Mouse (Mus musculus) G1E (cell line): ENCODE measurements around the gene Cdk13. TPM values are rescaled to one million over a fixed set of nuclear protein-coding genes. Genes with fewer than 3 reads are reported as not detected.

Source experiments
- ATAC-seq: 2 replicates; pipeline ENCODE4 v1.8.0; 2016; ENCODE audit warnings: mild to moderate bottlenecking; ENCODE audit not compliant: insufficient number of reproducible peaks, poor library complexity, low FRiP score, severe bottlenecking; ENCODE audit errors: extremely low read depth
- DNase-seq: peaks from one replicate; pipeline ENCODE4 v3.0.0; 2012; ENCODE audit warnings: low spot score
- H3K27me3 ChIP-seq: 2 replicates; pipeline ENCODE4 v1.6.1; 2012; ENCODE audit warnings: mild to moderate bottlenecking, low read length, inconsistent platforms; ENCODE audit not compliant: insufficient read depth
- H3K36me3 ChIP-seq: replicated peaks from 2 replicates; pipeline ENCODE3; 2012; ENCODE audit warnings: mild to moderate bottlenecking, inconsistent platforms
- H3K4me1 ChIP-seq: 2 replicates; pipeline ENCODE4 v1.6.1; 2012; ENCODE audit warnings: low read depth, low read length, inconsistent platforms, mixed read lengths; ENCODE audit not compliant: insufficient read depth
- H3K4me3 ChIP-seq: 2 replicates; pipeline ENCODE4 v1.5.1; 2012; ENCODE audit warnings: low read depth, mild to moderate bottlenecking, inconsistent platforms, low read length, moderate library complexity, mixed read lengths
- H3K9me3 ChIP-seq: replicated peaks from 2 replicates; pipeline ENCODE4 v1.6.1; 2012; ENCODE audit warnings: inconsistent platforms
- CTCF ChIP-seq: IDR thresholded peaks from 2 replicates; pipeline ENCODE4 v1.5.1; 2012; ENCODE audit warnings: low read depth, low read length, inconsistent platforms, mixed read lengths
- GATA1 ChIP-seq: IDR thresholded peaks from 2 replicates; pipeline ENCODE4 v1.6.1; 2012; ENCODE audit warnings: borderline replicate concordance, low read length, inconsistent platforms, mixed read lengths
- GATA2 ChIP-seq: IDR thresholded peaks from 2 replicates; pipeline ENCODE4 v1.6.1; 2012; ENCODE audit warnings: low read depth, low read length, inconsistent platforms, borderline replicate concordance
- POLR2AphosphoS5 ChIP-seq: IDR thresholded peaks from 2 replicates; pipeline ENCODE4 v1.6.1; 2012; ENCODE audit warnings: low read depth, low read length, inconsistent platforms; ENCODE audit not compliant: insufficient replicate concordance
- TAL1 ChIP-seq: conservative IDR thresholded peaks from 2 replicates; pipeline ENCODE4 v1.6.1; 2012; ENCODE audit warnings: low read depth, low read length, inconsistent platforms, mixed read lengths
- polyA plus RNA-seq: library from polyadenylated mRNA; stranded (reverse); fragments of >175 nt; gene quantifications from 2 replicates; pipeline ENCODE4 v1.2.3, GENCODE M21; 2012
- total RNA-seq, 2 experiments: library from RNA; stranded (forward) in 1 of 2; stranded (reverse) in 1 of 2; fragments of 200-1000 nt in 1 of 2; fragments of >200 nt in 1 of 2; fragmentation: Nextera tagmentation in 1 of 2; gene quantifications; 2 replicates each; pipeline ENCODE4 v1.2.3; 2014 to 2017

Cdk13 gene
- total and polyA plus RNA-seq, 3 experiments, result 70.3 to 227 (median 166) TPM

GRCm38 (mm10) chr13:17773112-17773511, 31.8 kb downstream of the Cdk13 start:
- Histone ChIP-seq H3K4me3 (no peak overlapping the region), H3K4me1 (peaks cover 23% of the 10 kb centered on the region), H3K36me3 (peaks cover 17% of the 10 kb centered on the region), H3K27me3 (no peaks in the 10 kb centered on the region), H3K9me3 (no peaks in the 10 kb centered on the region)
- no peak for DNase-seq
- no peak for ATAC-seq
- TF ChIP-seq CTCF (no peak), TAL1 (no peak), GATA1 (no peak), GATA2 (no peak), POLR2AphosphoS5 (no peak)

GRCm38 (mm10) chr13:17772574-17772973, 32.3 kb downstream of the Cdk13 start:
- DNase-seq (no peak), ATAC-seq (no peak)
- Histone ChIP-seq H3K9me3 (no peaks in the 10 kb centered on the region), H3K36me3 (peaks cover 17% of the 10 kb centered on the region), H3K4me1 (peaks cover 23% of the 10 kb centered on the region), H3K27me3 (no peaks in the 10 kb centered on the region), H3K4me3 (no peak overlapping the region)
- TF ChIP-seq CTCF, result no peak
- no peak for TF ChIP-seq TAL1
- no peak for TF ChIP-seq GATA1
- no peak for TF ChIP-seq POLR2AphosphoS5
- no peak for TF ChIP-seq GATA2

- no peaks in the 10 kb centered on the region for H3K27me3 ChIP-seq
- TF ChIP-seq CTCF (no peak), POLR2AphosphoS5 (no peak), GATA2 (no peak), GATA1 (no peak), TAL1 (no peak)
- peaks cover 17% of the 10 kb centered on the region for H3K4me1 ChIP-seq
- no peak for DNase-seq
- no peaks in the 10 kb centered on the region for H3K9me3 ChIP-seq
- H3K4me3 ChIP-seq, result no peak overlapping the region
- peaks cover 32% of the 10 kb centered on the region for H3K36me3 ChIP-seq
- ATAC-seq, result no peak
Observed at GRCm38 (mm10) chr13:17762405-17762804, 42.5 kb downstream of the Cdk13 start.

- Histone ChIP-seq H3K9me3 (no peaks in the 10 kb centered on the region), H3K4me1 (peaks cover 10% of the 10 kb centered on the region), H3K36me3 (peaks cover 28% of the 10 kb centered on the region), H3K4me3 (no peak overlapping the region), H3K27me3 (no peaks in the 10 kb centered on the region)
- DNase-seq (no peak), ATAC-seq (no peak)
- TF ChIP-seq POLR2AphosphoS5 (no peak), GATA2 (no peak), TAL1 (no peak), GATA1 (no peak)
Observed at GRCm38 (mm10) chr13:17754997-17755396, 49.9 kb downstream of the Cdk13 start.

- no peak for ATAC-seq
- DNase-seq, result no peak
Observed at GRCm38 (mm10) chr13:17728798-17729197, 76.1 kb downstream of the Cdk13 start.

GRCm38 (mm10) chr13:17727922-17728321, 77.0 kb downstream of the Cdk13 start:
- TF ChIP-seq POLR2AphosphoS5 (no peak), GATA2 (no peak), TAL1 (no peak), CTCF (no peak), GATA1 (no peak)
- Histone ChIP-seq H3K27me3 (no peaks in the 10 kb centered on the region), H3K36me3 (peaks cover 40% of the 10 kb centered on the region), H3K4me3 (no peak overlapping the region), H3K9me3 (no peaks in the 10 kb centered on the region), H3K4me1 (no peaks in the 10 kb centered on the region)
- DNase-seq (no peak), ATAC-seq (no peak)

More at GRCm38 (mm10) chr13:17728798-17729197, 76.1 kb downstream of the Cdk13 start:
- Histone ChIP-seq H3K4me3 (no peak overlapping the region), H3K36me3 (peaks cover 37% of the 10 kb centered on the region), H3K9me3 (no peaks in the 10 kb centered on the region), H3K27me3 (no peaks in the 10 kb centered on the region), H3K4me1 (no peaks in the 10 kb centered on the region)
- TF ChIP-seq POLR2AphosphoS5, result no peak
- TF ChIP-seq GATA1, result no peak
- TF ChIP-seq CTCF, result no peak
- TF ChIP-seq GATA2, result no peak
- TF ChIP-seq TAL1, result no peak

- Histone ChIP-seq H3K27me3 (no peaks in the 10 kb centered on the region), H3K36me3 (peaks cover 57% of the 10 kb centered on the region), H3K4me1 (peaks cover 30% of the 10 kb centered on the region), H3K9me3 (no peaks in the 10 kb centered on the region), H3K4me3 (no peak overlapping the region)
- no peak for ATAC-seq
- DNase-seq, result no peak
- TF ChIP-seq TAL1 (no peak), POLR2AphosphoS5 (no peak), CTCF (no peak), GATA1 (no peak), GATA2 (no peak)
Observed at GRCm38 (mm10) chr13:17717357-17717756, 87.5 kb downstream of the Cdk13 start.
